Mouse (Mus musculus) heart, embryonic 12.5 days (tissue): Measurements from ENCODE around the gene 1300017J02Rik. TPM values are rescaled to one million over a fixed set of nuclear protein-coding genes. Genes with fewer than 3 reads are reported as not detected.
A peak's percentile ranks its signal among the peaks of the same experiment; 100 is the strongest.
"Not testable (repeated sequence)": the region's sequence is repeated elsewhere in the genome, so short reads cannot be mapped to it uniquely, and the experiment has no call there.

ENCODE experiments used
- ATAC-seq: fragments of 200-750 bp; cut with Nextera tagmentation; 2 replicates; pipeline ENCODE4 v1.8.0; 2017; ENCODE audit warnings: moderate TSS enrichment, moderate library complexity; ENCODE audit not compliant: insufficient number of reproducible peaks, low FRiP score
- H3K27ac ChIP-seq: fragments of 300-500 bp; sonication (generic); 2 replicates; pipeline ENCODE4 v1.5.1; 2016; ENCODE audit warnings: mild to moderate bottlenecking, moderate library complexity; ENCODE audit not compliant: poor library complexity, severe bottlenecking
- H3K27me3 ChIP-seq: fragments of 300-500 bp; sonication (generic); replicated peaks from 2 replicates; pipeline ENCODE4 v1.6.1; 2016; ENCODE audit warnings: mild to moderate bottlenecking, moderate library complexity
- H3K36me3 ChIP-seq: fragments of 300-500 bp; sonication (generic); 2 replicates; pipeline ENCODE4 v1.6.1; 2016; ENCODE audit warnings: mild to moderate bottlenecking, moderate library complexity
- H3K4me1 ChIP-seq: fragments of 300-500 bp; sonication (generic); replicated peaks from 2 replicates; pipeline ENCODE4 v1.6.1; 2016; ENCODE audit warnings: mild to moderate bottlenecking
- H3K4me2 ChIP-seq: fragments of 300-500 bp; sonication (generic); 2 replicates; pipeline ENCODE4 v1.6.1; 2016; ENCODE audit warnings: mild to moderate bottlenecking, moderate library complexity
- H3K4me3 ChIP-seq: fragments of 300-500 bp; sonication (generic); 2 replicates; pipeline ENCODE4 v1.5.1; 2016; ENCODE audit warnings: mild to moderate bottlenecking
- H3K9ac ChIP-seq: fragments of 300-500 bp; sonication (generic); 2 replicates; pipeline ENCODE4 v1.6.1; 2016; ENCODE audit warnings: mild to moderate bottlenecking, moderate library complexity
- H3K9me3 ChIP-seq: fragments of 300-500 bp; sonication (generic); replicated peaks from 2 replicates; pipeline ENCODE4 v1.6.1; 2016; ENCODE audit warnings: mild to moderate bottlenecking, moderate library complexity
- WGBS: fragments of 180-500 bp; shearing (Covaris S2); methylation state at CpG from one replicate; pipeline ENCODE4 v1.1.7; 2016; 5-methylcytosine and 5-hydroxymethylcytosine counted together
- polyA plus RNA-seq: library from polyadenylated mRNA; unstranded; fragments of >200 nt; fragmentation: Nextera tagmentation; extraction: Ambion mirVana; gene quantifications from 2 replicates; pipeline ENCODE4 v1.2.1, GENCODE M21; 2016

The 1300017J02Rik gene
- polyA plus RNA-seq, result 7.6 and 8.1 TPM in 2 replicates

- Histone ChIP-seq H3K4me1 (peaks cover 13% of the 10 kb centered on the region), H3K27ac (peak within 1 kb of the TSS; percentile 74), H3K4me3 (peak within 1 kb of the TSS; percentile 79), H3K4me2 (peak within 1 kb of the TSS; percentile 66), H3K9me3 (no peaks in the 10 kb centered on the region), H3K27me3 (no peaks in the 10 kb centered on the region), H3K9ac (peak within 1 kb of the TSS; percentile 89), H3K36me3 (peaks cover 20% of the 10 kb centered on the region)
- under 1% methylated on average over 49 of the region's 49 CpGs for whole genome bisulfite sequencing
- peak; percentile 97 for ATAC-seq
Measured at GRCm38 (mm10) chr9:103304927-103305326, at the start of gene 1300017J02Rik, which contains the start of gene Topbp1. 1300017J02Rik (minus strand) TSS chr9:103305082. Topbp1 (plus strand) TSS chr9:103305215.

GRCm38 (mm10) chr9:103353500-103354260 is 48.8 kb upstream of the 1300017J02Rik start:
- ATAC-seq, H3K27ac ChIP-seq, H3K27me3 ChIP-seq, H3K4me3 ChIP-seq, H3K4me2 ChIP-seq, H3K9ac ChIP-seq, H3K9me3 ChIP-seq: not testable (repeated sequence)
- Histone ChIP-seq H3K36me3 (peaks cover 68% of the 10 kb centered on the region), H3K4me1 (peaks cover 13% of the 10 kb centered on the region)
- 83% methylated on average over 7 of the region's 7 CpGs for WGBS

DNA sequence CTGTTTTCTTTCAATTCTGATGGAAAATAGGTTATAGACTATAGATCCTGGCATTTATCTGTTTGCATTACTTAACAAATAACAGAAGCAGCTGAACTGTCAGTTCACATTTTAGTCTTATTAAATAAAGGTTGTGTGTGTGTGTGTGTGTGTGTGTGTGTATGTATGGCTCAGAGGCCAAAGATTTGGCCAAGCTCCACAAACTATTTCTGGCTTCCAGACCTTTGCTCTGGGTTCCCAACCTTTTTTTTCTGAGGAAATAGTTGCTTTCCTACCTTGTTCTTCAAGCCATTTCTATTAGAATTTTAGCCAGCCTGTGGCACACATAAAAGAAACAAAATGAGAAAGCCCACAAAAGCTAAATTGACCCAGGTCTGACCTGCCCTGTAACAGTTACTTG is 43.9 kb upstream of the 1300017J02Rik start:
- Histone ChIP-seq H3K4me1 (no peaks in the 10 kb centered on the region), H3K4me2 (no peak overlapping the region), H3K27ac (no peak overlapping the region), H3K4me3 (no peak overlapping the region), H3K27me3 (no peaks in the 10 kb centered on the region), H3K9me3 (no peaks in the 10 kb centered on the region), H3K36me3 (peaks cover 76% of the 10 kb centered on the region), H3K9ac (no peak overlapping the region)
- ATAC-seq, result no peak

- no peaks in the 10 kb centered on the region for H3K27me3 ChIP-seq
- H3K36me3 ChIP-seq, result peaks cover 81% of the 10 kb centered on the region
- no peaks in the 10 kb centered on the region for H3K4me1 ChIP-seq
- H3K4me3 ChIP-seq, result no peak overlapping the region
- no peak overlapping the region for H3K4me2 ChIP-seq
- H3K9me3 ChIP-seq, result no peaks in the 10 kb centered on the region
- WGBS, result 70% methylated on average over 1 of the region's 1 CpGs
- no peak for ATAC-seq
- no peak overlapping the region for H3K9ac ChIP-seq
- no peak overlapping the region for H3K27ac ChIP-seq
Measured at GRCm38 (mm10) chr9:103347996-103348490, 43.2 kb upstream of the 1300017J02Rik start.

DNA sequence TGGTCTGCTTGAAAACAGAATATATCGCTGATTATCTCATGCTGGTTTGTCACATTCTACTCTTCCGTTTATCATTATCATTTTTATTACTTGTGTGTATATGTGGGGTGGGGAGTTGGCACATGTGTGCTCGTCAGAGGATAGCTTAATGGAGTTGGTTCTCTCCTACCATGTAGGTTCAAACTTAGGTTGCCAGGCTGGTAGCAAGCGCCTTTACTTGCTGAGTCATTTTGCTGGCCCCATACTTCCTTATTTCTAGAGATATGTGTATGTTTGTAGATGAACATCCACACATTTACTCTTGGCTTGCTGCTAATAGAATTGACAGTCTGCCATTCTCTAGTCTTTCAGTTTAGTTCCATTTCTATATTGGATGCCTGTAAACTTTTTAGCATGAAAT is 42.2 kb upstream of the 1300017J02Rik start:
- Histone ChIP-seq H3K4me2 (no peak overlapping the region), H3K27ac (no peak overlapping the region), H3K4me3 (no peak overlapping the region), H3K9ac (no peak overlapping the region), H3K27me3 (no peaks in the 10 kb centered on the region), H3K9me3 (no peaks in the 10 kb centered on the region), H3K36me3 (peaks cover 82% of the 10 kb centered on the region), H3K4me1 (no peaks in the 10 kb centered on the region)
- no peak for ATAC-seq
- 89% methylated on average over 4 of the region's 4 CpGs for WGBS

- H3K27me3 ChIP-seq, result no peaks in the 10 kb centered on the region
- H3K4me3 ChIP-seq, result no peak overlapping the region
- no peak overlapping the region for H3K27ac ChIP-seq
- H3K36me3 ChIP-seq, result peaks cover 85% of the 10 kb centered on the region
- peaks cover 13% of the 10 kb centered on the region for H3K4me1 ChIP-seq
- no peak overlapping the region for H3K9ac ChIP-seq
- no peak for ATAC-seq
- H3K4me2 ChIP-seq, result no peak overlapping the region
- H3K9me3 ChIP-seq, result no peaks in the 10 kb centered on the region
Measured at GRCm38 (mm10) chr9:103336912-103337311, 32.0 kb upstream of the 1300017J02Rik start.

- peaks cover 82% of the 10 kb centered on the region for H3K36me3 ChIP-seq
- WGBS, result 81% methylated on average over 6 of the region's 6 CpGs
- H3K4me3 ChIP-seq, result no peak overlapping the region
- no peak for ATAC-seq
- H3K4me1 ChIP-seq, result peaks cover 13% of the 10 kb centered on the region
- H3K4me2 ChIP-seq, result no peak overlapping the region
- H3K27ac ChIP-seq, result no peak overlapping the region
- no peak overlapping the region for H3K9ac ChIP-seq
- H3K9me3 ChIP-seq, result no peaks in the 10 kb centered on the region
- no peaks in the 10 kb centered on the region for H3K27me3 ChIP-seq
Measured at GRCm38 (mm10) chr9:103332663-103333062, 27.8 kb upstream of the 1300017J02Rik start.

- Histone ChIP-seq H3K27me3 (no peaks in the 10 kb centered on the region), H3K9ac (no peak overlapping the region), H3K36me3 (peaks cover 85% of the 10 kb centered on the region), H3K4me3 (no peak overlapping the region), H3K4me2 (no peak overlapping the region), H3K4me1 (peaks cover 5% of the 10 kb centered on the region; the same call in 1 of the 2 replicates), H3K27ac (peak overlapping the region; percentile 61), H3K9me3 (no peaks in the 10 kb centered on the region)
- peak; percentile 77 for ATAC-seq
- 51% methylated on average over 9 of the region's 9 CpGs for WGBS
Measured at GRCm38 (mm10) chr9:103326449-103326848, 21.6 kb upstream of the 1300017J02Rik start.

GRCm38 (mm10) chr9:103324678-103325077 is 19.8 kb upstream of the 1300017J02Rik start:
- 90% methylated on average over 1 of the region's 2 CpGs for WGBS
- no peaks in the 10 kb centered on the region for H3K27me3 ChIP-seq

DNA sequence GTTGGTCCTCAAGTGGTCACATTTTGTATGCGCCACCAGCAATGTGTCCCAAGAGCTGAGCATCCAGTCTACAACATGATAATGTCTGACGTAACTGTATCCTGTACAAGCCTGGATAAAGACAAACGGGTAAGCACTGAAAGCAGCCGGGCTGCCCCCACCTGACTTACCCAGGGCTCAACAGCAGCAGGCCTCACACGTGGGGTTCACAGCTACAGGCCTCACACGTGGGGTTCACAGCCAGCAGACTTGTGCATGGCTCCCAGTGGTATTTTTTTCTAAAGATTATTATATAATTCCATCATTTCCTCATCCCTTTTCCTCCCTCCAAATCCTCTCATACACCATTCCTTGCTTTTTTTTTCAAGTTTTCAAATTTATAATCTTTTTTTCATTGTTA is 5.0 kb upstream of the 1300017J02Rik start:
- Histone ChIP-seq H3K27me3 (no peaks in the 10 kb centered on the region), H3K4me3 (no peak overlapping the region), H3K4me2 (no peak overlapping the region), H3K36me3 (peaks cover 51% of the 10 kb centered on the region), H3K4me1 (peaks cover 13% of the 10 kb centered on the region), H3K9ac (no peak overlapping the region), H3K9me3 (no peaks in the 10 kb centered on the region), H3K27ac (no peak overlapping the region)
- no peak for ATAC-seq
- 85% methylated on average over 6 of the region's 6 CpGs for WGBS

More at GRCm38 (mm10) chr9:103324678-103325077, 19.8 kb upstream of the 1300017J02Rik start:
- Histone ChIP-seq H3K4me2 (no peak overlapping the region), H3K9me3 (no peaks in the 10 kb centered on the region), H3K36me3 (peaks cover 91% of the 10 kb centered on the region), H3K27ac (no peak overlapping the region), H3K9ac (no peak overlapping the region), H3K4me3 (no peak overlapping the region), H3K4me1 (peaks cover 5% of the 10 kb centered on the region; the same call in 1 of the 2 replicates)
- ATAC-seq, result no peak

DNA sequence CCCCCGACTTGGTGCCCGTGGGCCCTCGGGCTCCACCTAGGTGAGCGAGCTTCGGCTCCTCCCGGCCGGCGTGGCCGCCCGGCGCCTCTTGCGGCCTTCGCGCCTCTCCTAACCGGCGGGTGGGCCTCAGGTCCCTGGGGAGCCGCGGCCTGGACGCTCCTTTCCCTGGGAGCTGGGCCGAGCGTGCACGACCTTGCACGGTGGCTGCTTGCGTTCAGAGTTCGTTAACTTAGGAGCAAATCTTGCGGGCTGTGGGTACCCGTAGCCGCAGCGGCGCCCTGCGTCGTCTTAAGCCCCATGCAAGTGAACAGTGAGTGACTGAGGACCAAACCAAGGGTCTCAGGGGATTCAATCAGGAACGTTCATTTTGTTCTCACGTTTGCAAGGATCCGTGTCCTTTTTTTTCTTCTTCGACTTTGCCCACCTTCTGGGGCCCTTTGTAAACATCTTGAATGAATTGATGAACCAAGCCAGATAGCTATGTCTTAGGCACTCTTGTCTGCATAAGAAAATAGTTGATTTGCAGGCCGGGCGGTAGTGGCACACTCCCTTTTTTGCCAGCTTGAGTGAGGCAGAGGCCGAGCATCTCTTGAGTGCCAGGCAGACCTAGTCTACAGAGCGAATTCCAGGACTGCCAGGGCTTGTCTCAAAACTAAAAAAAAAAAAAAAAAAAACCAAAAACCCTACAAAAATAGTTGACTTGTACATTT is 605 bp upstream of the 1300017J02Rik start:
- H3K9ac ChIP-seq, result peak overlapping the region; percentile 89
- H3K4me3 ChIP-seq, result peak overlapping the region; percentile 79
- no peaks in the 10 kb centered on the region for H3K27me3 ChIP-seq
- H3K27ac ChIP-seq, result peak overlapping the region; percentile 74
- under 1% methylated on average over 40 of the region's 40 CpGs for whole genome bisulfite sequencing
- H3K36me3 ChIP-seq, result peaks cover 21% of the 10 kb centered on the region
- H3K4me1 ChIP-seq, result peaks cover 13% of the 10 kb centered on the region
- ATAC-seq, result peak; percentile 74
- peak overlapping the region; percentile 66 for H3K4me2 ChIP-seq
- no peaks in the 10 kb centered on the region for H3K9me3 ChIP-seq
